Mouse (Mus musculus): ENCODE results near the gene Fam172a.

Fam172a gene

GRCm38 (mm10) chr13:77976248-77976647 is 274.4 kb downstream of the Fam172a start:
- no peak for DNase-seq (ENCODE audit: low spot score)

GRCm38 (mm10) chr13:77977121-77977520 is 275.3 kb downstream of the Fam172a start:
- DNase-seq (ENCODE audit: low spot score), result no peak

GRCm38 (mm10) chr13:77982105-77982851 is 280.4 kb downstream of the Fam172a start:
- no peak for DNase-seq (ENCODE audit: low spot score)

- no peak for DNase-seq (ENCODE audit: low spot score)
Measured at GRCm38 (mm10) chr13:77982852-77983202, 281.0 kb downstream of the Fam172a start.

- DNase-seq (ENCODE audit: low spot score), result no peak
Measured at GRCm38 (mm10) chr13:77991189-77991886, 289.5 kb downstream of the Fam172a start.

- no peak for DNase-seq (ENCODE audit: low spot score)
Measured at GRCm38 (mm10) chr13:78004649-78005048, 302.8 kb downstream of the Fam172a start.

- DNase-seq (ENCODE audit: low spot score), result no peak
Measured at GRCm38 (mm10) chr13:78005344-78005743, 303.5 kb downstream of the Fam172a start.

- no peak for DNase-seq (ENCODE audit: low spot score)
Measured at GRCm38 (mm10) chr13:78010176-78010575, 308.3 kb downstream of the Fam172a start.

GRCm38 (mm10) chr13:78024683-78025294 is 323.0 kb downstream of the Fam172a start, which contains the start of gene Pou5f2:
Gene Pou5f2, plus strand, starts transcription at chr13:78024902.
- DNase-seq (ENCODE audit: low spot score), result peak; percentile 49

- DNase-seq (ENCODE audit: low spot score), result no peak
Measured at GRCm38 (mm10) chr13:78032821-78033220, 331.0 kb downstream of the Fam172a start.

- no peak for DNase-seq (ENCODE audit: low spot score)
Measured at GRCm38 (mm10) chr13:78037203-78037602, 335.4 kb downstream of the Fam172a start.

GRCm38 (mm10) chr13:78043203-78043602 is 341.4 kb downstream of the Fam172a start:
- DNase-seq (ENCODE audit: low spot score), result no peak

GRCm38 (mm10) chr13:78045116-78045515 is 343.3 kb downstream of the Fam172a start:
- no peak for DNase-seq (ENCODE audit: low spot score)

- no peak for DNase-seq (ENCODE audit: low spot score)
Measured at GRCm38 (mm10) chr13:78087751-78088150, 385.9 kb downstream of the Fam172a start.

- no peak for DNase-seq (ENCODE audit: low spot score)
Measured at GRCm38 (mm10) chr13:78090701-78091100, 388.9 kb downstream of the Fam172a start.

- no peak for DNase-seq (ENCODE audit: low spot score)
Measured at GRCm38 (mm10) chr13:78091949-78092348, 390.1 kb downstream of the Fam172a start.

- no peak for DNase-seq (ENCODE audit: low spot score)
Measured at GRCm38 (mm10) chr13:78094352-78094751, 392.5 kb downstream of the Fam172a start.

GRCm38 (mm10) chr13:78095071-78095973 is 393.5 kb downstream of the Fam172a start:
- DNase-seq (ENCODE audit: low spot score), result no peak

GRCm38 (mm10) chr13:78098858-78099445 is 397.1 kb downstream of the Fam172a start:
- no peak for DNase-seq (ENCODE audit: low spot score)

GRCm38 (mm10) chr13:78099746-78100530 is 398.1 kb downstream of the Fam172a start:
- no peak for DNase-seq (ENCODE audit: low spot score)

GRCm38 (mm10) chr13:78100664-78101063 is 398.8 kb downstream of the Fam172a start:
- DNase-seq (ENCODE audit: low spot score), result no peak

All from testis, postnatal 14 days (tissue).